Mouse (Mus musculus) hindbrain, embryonic 13.5 days (tissue): ENCODE results near the gene Pyy. TPM values are rescaled to one million over a fixed set of nuclear protein-coding genes. Genes with fewer than 3 reads are reported as not detected.

Source experiments
- ATAC-seq: fragments of 200-750 bp; cut with Nextera tagmentation; 2 replicates; pipeline ENCODE4 v1.8.0; 2017; ENCODE audit warnings: moderate TSS enrichment; ENCODE audit not compliant: low FRiP score
- H3K27ac ChIP-seq: fragments of 300-500 bp; sonication (generic); 2 replicates; pipeline ENCODE4 v1.5.1; 2015; ENCODE audit warnings: inconsistent platforms, mild to moderate bottlenecking, moderate library complexity
- H3K27me3 ChIP-seq: fragments of 300-500 bp; sonication (generic); 2 replicates; pipeline ENCODE4 v1.6.1; 2015; ENCODE audit warnings: mild to moderate bottlenecking, inconsistent platforms
- H3K36me3 ChIP-seq: fragments of 300-500 bp; sonication (generic); 2 replicates; pipeline ENCODE4 v1.6.1; 2015; ENCODE audit warnings: mild to moderate bottlenecking, inconsistent platforms
- H3K4me1 ChIP-seq: fragments of 300-500 bp; sonication (generic); replicated peaks from 2 replicates; pipeline ENCODE4 v1.6.1; 2015; ENCODE audit warnings: inconsistent platforms
- H3K4me2 ChIP-seq: fragments of 300-500 bp; sonication (generic); 2 replicates; pipeline ENCODE4 v1.6.1; 2015; ENCODE audit warnings: inconsistent platforms, mild to moderate bottlenecking, moderate library complexity
- H3K4me3 ChIP-seq: fragments of 300-500 bp; sonication (generic); 2 replicates; pipeline ENCODE4 v1.5.1; 2015; ENCODE audit warnings: mild to moderate bottlenecking, inconsistent platforms
- H3K9ac ChIP-seq: fragments of 300-500 bp; sonication (generic); 2 replicates; pipeline ENCODE4 v1.6.1; 2015; ENCODE audit warnings: mild to moderate bottlenecking, inconsistent platforms
- H3K9me3 ChIP-seq: fragments of 300-500 bp; sonication (generic); 2 replicates; pipeline ENCODE4 v1.6.1; 2016; ENCODE audit warnings: inconsistent platforms
- WGBS: fragments of 180-500 bp; shearing (Covaris S2); methylation state at CpG from one replicate; pipeline ENCODE4 v1.1.7; 2015; 5-methylcytosine and 5-hydroxymethylcytosine counted together
- polyA plus RNA-seq: library from polyadenylated mRNA; unstranded; fragments of >200 nt; fragmentation: Nextera tagmentation; extraction: Ambion mirVana; gene quantifications from 2 replicates; pipeline ENCODE4 v1.2.1, GENCODE M21; 2015

The Pyy gene
- polyA plus RNA-seq, 1 experiment from 2014 or later = 3.3 TPM

GRCm38 (mm10) chr11:102137625-102138446, 30.2 kb upstream of the Pyy start:
- 47% methylated on average over 13 of the region's 13 CpGs for WGBS
- H3K4me1 ChIP-seq = peaks cover 17% of the 10 kb centered on the region

GRCm38 (mm10) chr11:102134516-102134915, 26.9 kb upstream of the Pyy start:
- no peaks in the 10 kb centered on the region for H3K36me3 ChIP-seq
- peaks cover 23% of the 10 kb centered on the region for H3K4me1 ChIP-seq
- no peak for ATAC-seq
- H3K9me3 ChIP-seq = no peaks in the 10 kb centered on the region
- 0 out of 2 replicates have a peak overlapping the region, but pooled peaks have one; percentile 29 for H3K9ac ChIP-seq
- H3K27me3 ChIP-seq = peaks cover 31% of the 10 kb centered on the region
- WGBS = 33% methylated on average over 4 of the region's 4 CpGs
- H3K4me3 ChIP-seq = no peak overlapping the region
- no peak overlapping the region for H3K4me2 ChIP-seq
- H3K27ac ChIP-seq = no peak overlapping the region

More at GRCm38 (mm10) chr11:102137625-102138446, 30.2 kb upstream of the Pyy start:
- Histone ChIP-seq H3K27ac (no peak overlapping the region), H3K9ac (0 out of 2 replicates have a peak overlapping the region, but pooled peaks have one; percentile 51), H3K36me3 (no peaks in the 10 kb centered on the region), H3K27me3 (peaks cover 36% of the 10 kb centered on the region), H3K4me3 (peak overlapping the region; percentile 22), H3K4me2 (peak overlapping the region; percentile 54), H3K9me3 (no peaks in the 10 kb centered on the region)
- peak; percentile 43; the same call in 1 of the 2 replicates for ATAC-seq

GRCm38 (mm10) chr11:102117386-102117785, 9.8 kb upstream of the Pyy start:
- H3K27me3 ChIP-seq = peaks cover 4% of the 10 kb centered on the region; the same call in 1 of the 2 replicates
- H3K4me1 ChIP-seq = no peaks in the 10 kb centered on the region
- no peak overlapping the region for H3K4me3 ChIP-seq
- WGBS = 87% methylated on average over 6 of the region's 6 CpGs
- no peaks in the 10 kb centered on the region for H3K9me3 ChIP-seq
- H3K4me2 ChIP-seq = no peak overlapping the region
- ATAC-seq = no peak
- no peak overlapping the region for H3K27ac ChIP-seq
- H3K36me3 ChIP-seq = no peaks in the 10 kb centered on the region
- H3K9ac ChIP-seq = no peak overlapping the region

- Histone ChIP-seq H3K27me3 (peaks cover 10% of the 10 kb centered on the region; the same call in 1 of the 2 replicates), H3K4me1 (no peaks in the 10 kb centered on the region), H3K4me2 (no peak overlapping the region), H3K27ac (no peak overlapping the region), H3K4me3 (no peak overlapping the region), H3K9ac (no peak overlapping the region), H3K9me3 (no peaks in the 10 kb centered on the region), H3K36me3 (no peaks in the 10 kb centered on the region)
- 87% methylated on average over 8 of the region's 8 CpGs for WGBS
- ATAC-seq = no peak
Observed at GRCm38 (mm10) chr11:102116241-102116640, 8.6 kb upstream of the Pyy start.

GRCm38 (mm10) chr11:102111576-102111975, 3.9 kb upstream of the Pyy start:
- 89% methylated on average over 5 of the region's 5 CpGs for WGBS
- H3K9me3 ChIP-seq = no peaks in the 10 kb centered on the region
- H3K4me1 ChIP-seq = peaks cover 5% of the 10 kb centered on the region
- no peak overlapping the region for H3K9ac ChIP-seq
- no peak overlapping the region for H3K4me2 ChIP-seq
- no peaks in the 10 kb centered on the region for H3K36me3 ChIP-seq
- ATAC-seq = no peak
- H3K4me3 ChIP-seq = no peak overlapping the region
- H3K27me3 ChIP-seq = peaks cover 53% of the 10 kb centered on the region
- no peak overlapping the region for H3K27ac ChIP-seq

- no peak for ATAC-seq
- no peak overlapping the region for H3K27ac ChIP-seq
- peaks cover 91% of the 10 kb centered on the region for H3K27me3 ChIP-seq
- no peaks in the 10 kb centered on the region for H3K9me3 ChIP-seq
- peak overlapping the region; percentile 29 for H3K4me2 ChIP-seq
- H3K9ac ChIP-seq = no peak overlapping the region
- H3K4me3 ChIP-seq = no peak overlapping the region
- 1% methylated on average over 21 of the region's 21 CpGs for WGBS
- no peaks in the 10 kb centered on the region for H3K36me3 ChIP-seq
- H3K4me1 ChIP-seq = peaks cover 5% of the 10 kb centered on the region
Observed at GRCm38 (mm10) chr11:102106911-102107310, 721 bp downstream of the Pyy start.

DNA sequence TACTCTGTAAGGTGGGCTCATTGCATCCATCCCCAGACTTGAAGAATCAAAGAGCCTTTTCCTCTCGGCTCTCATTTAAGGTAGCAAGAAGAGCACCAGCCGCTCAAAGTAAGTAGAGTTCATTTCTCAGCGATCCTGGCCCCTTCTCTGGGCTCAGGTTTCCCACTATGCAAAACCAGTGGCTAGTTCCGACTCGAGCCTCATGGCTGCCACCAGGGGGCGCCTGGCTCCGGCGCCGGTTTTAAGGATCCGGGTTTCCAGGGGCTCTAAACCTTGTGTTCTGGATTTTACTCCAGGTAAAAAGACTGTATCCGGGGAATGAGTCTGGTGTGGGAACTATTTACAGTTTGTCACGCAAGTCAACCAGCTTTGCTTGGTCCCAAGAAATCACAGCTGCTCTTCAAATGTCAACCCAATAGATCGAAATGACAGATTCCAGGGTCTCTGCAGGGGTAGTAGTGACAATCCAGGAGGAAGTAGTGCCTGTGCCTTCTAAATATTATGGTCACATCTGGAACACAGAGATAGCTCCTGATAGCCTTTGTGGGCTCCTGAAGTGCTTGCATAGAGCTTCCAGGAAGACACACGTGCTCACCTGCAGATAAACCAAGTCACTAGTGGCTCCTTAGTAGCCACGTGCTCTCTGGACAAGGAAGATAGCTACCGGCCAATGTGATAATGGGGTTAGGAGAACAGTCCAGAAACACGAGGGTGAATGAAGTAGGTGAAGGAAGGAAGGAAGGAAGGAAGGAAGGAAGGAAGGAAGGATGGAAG, 5.0 kb downstream of the Pyy start:
- no peak overlapping the region for H3K9ac ChIP-seq
- H3K4me3 ChIP-seq = no peak overlapping the region
- WGBS = 20% methylated on average over 17 of the region's 17 CpGs
- no peak for ATAC-seq
- H3K4me2 ChIP-seq = no peak overlapping the region
- no peaks in the 10 kb centered on the region for H3K36me3 ChIP-seq
- H3K4me1 ChIP-seq = peaks cover 5% of the 10 kb centered on the region
- H3K27ac ChIP-seq = no peak overlapping the region
- no peaks in the 10 kb centered on the region for H3K9me3 ChIP-seq
- peaks cover 94% of the 10 kb centered on the region for H3K27me3 ChIP-seq

GRCm38 (mm10) chr11:102101219-102101618, 6.4 kb downstream of the Pyy start, which contains the start of gene Ppy:
Gene Ppy (minus strand): TSS chr11:102101319.
- H3K27me3 ChIP-seq = peaks cover 82% of the 10 kb centered on the region
- no peak within 1 kb of the TSS for H3K9ac ChIP-seq
- WGBS = 84% methylated on average over 4 of the region's 4 CpGs

GRCm38 (mm10) chr11:102096887-102097391, 10.7 kb downstream of the Pyy start:
- H3K9ac ChIP-seq = no peak overlapping the region
- H3K27me3 ChIP-seq = peaks cover 44% of the 10 kb centered on the region
- H3K27ac ChIP-seq = no peak overlapping the region
- H3K36me3 ChIP-seq = no peaks in the 10 kb centered on the region
- 6% methylated on average over 18 of the region's 18 CpGs for WGBS
- no peaks in the 10 kb centered on the region for H3K9me3 ChIP-seq
- H3K4me3 ChIP-seq = peak overlapping the region; percentile 19
- peaks cover 14% of the 10 kb centered on the region for H3K4me1 ChIP-seq
- H3K4me2 ChIP-seq = peak overlapping the region; percentile 49
- peak; percentile 86 for ATAC-seq

More at GRCm38 (mm10) chr11:102101219-102101618, 6.4 kb downstream of the Pyy start, which contains the start of gene Ppy:
- no peak within 1 kb of the TSS for H3K4me2 ChIP-seq
- H3K36me3 ChIP-seq = no peaks in the 10 kb centered on the region
- H3K27ac ChIP-seq = no peak within 1 kb of the TSS
- H3K4me1 ChIP-seq = peaks cover 13% of the 10 kb centered on the region
- H3K9me3 ChIP-seq = no peaks in the 10 kb centered on the region
- no peak for ATAC-seq
- H3K4me3 ChIP-seq = no peak within 1 kb of the TSS

DNA sequence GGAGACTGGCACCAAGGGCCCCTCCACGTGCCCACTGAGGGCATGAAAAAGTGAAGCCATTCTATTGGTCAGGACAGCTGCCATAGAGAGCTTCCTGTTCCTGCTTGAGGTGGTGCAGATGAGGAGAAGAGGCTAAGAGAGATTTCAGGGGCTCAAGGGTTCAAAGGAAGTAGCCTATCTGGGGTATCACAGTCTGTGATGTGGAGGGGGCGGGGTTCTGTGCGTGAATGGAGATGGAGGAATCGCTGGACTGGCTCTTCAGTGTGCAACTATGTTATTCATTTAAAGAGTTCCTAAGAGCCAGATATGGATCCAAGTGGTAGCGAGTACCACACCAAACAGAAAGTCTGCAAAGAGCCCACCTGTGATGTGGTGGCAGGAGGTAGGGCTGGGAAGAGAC, 11.2 kb downstream of the Pyy start:
- Histone ChIP-seq H3K9me3 (no peaks in the 10 kb centered on the region), H3K4me1 (peaks cover 14% of the 10 kb centered on the region), H3K4me3 (0 out of 2 replicates have a peak overlapping the region, but pooled peaks have one; percentile 19), H3K9ac (no peak overlapping the region), H3K36me3 (no peaks in the 10 kb centered on the region), H3K27me3 (peaks cover 42% of the 10 kb centered on the region), H3K27ac (no peak overlapping the region), H3K4me2 (peak overlapping the region; percentile 49)
- ATAC-seq = 0 out of 2 replicates have a peak, but pooled peaks have one; percentile 12
- WGBS = 73% methylated on average over 5 of the region's 5 CpGs

- Histone ChIP-seq H3K4me1 (peaks cover 14% of the 10 kb centered on the region), H3K36me3 (no peaks in the 10 kb centered on the region), H3K27me3 (peaks cover 35% of the 10 kb centered on the region), H3K4me2 (no peak overlapping the region), H3K9me3 (no peaks in the 10 kb centered on the region), H3K27ac (no peak overlapping the region), H3K9ac (no peak overlapping the region), H3K4me3 (no peak overlapping the region)
- WGBS = 63% methylated on average over 3 of the region's 3 CpGs
- no peak for ATAC-seq
Observed at GRCm38 (mm10) chr11:102095676-102096075, 12.0 kb downstream of the Pyy start.
